Mouse (Mus musculus) kidney, postnatal 0 days (tissue): ENCODE data around the gene Ugt1a10. TPM values are rescaled to one million over a fixed set of nuclear protein-coding genes. Genes with fewer than 3 reads are reported as not detected.
A peak's percentile ranks its signal among the peaks of the same experiment; 100 is the strongest.
"Not testable (repeated sequence)": the region's sequence is repeated elsewhere in the genome, so short reads cannot be mapped to it uniquely, and the experiment has no call there.

Source experiments
- ATAC-seq: fragments of 200-750 bp; cut with Nextera tagmentation; replicated peaks from 2 replicates; pipeline ENCODE4 v1.8.0; 2017; ENCODE audit warnings: low read depth, moderate number of reproducible peaks, moderate TSS enrichment, moderate library complexity; ENCODE audit not compliant: low FRiP score
- DNase-seq: peaks from one replicate; pipeline ENCODE4 v3.0.0-alpha.2; 2016; ENCODE audit warnings: low spot score
- H3K27ac ChIP-seq: fragments of 300-500 bp; sonication (generic); 2 replicates; pipeline ENCODE4 v1.5.1; 2014; ENCODE audit warnings: mild to moderate bottlenecking
- H3K27me3 ChIP-seq: fragments of 300-500 bp; sonication (generic); 2 replicates; pipeline ENCODE4 v1.6.1; 2014; ENCODE audit warnings: low read length, mixed read lengths; ENCODE audit not compliant: insufficient read depth
- H3K36me3 ChIP-seq: fragments of 300-500 bp; sonication (generic); 2 replicates; pipeline ENCODE4 v1.6.1; 2014; ENCODE audit warnings: low read length, mixed read lengths; ENCODE audit not compliant: insufficient read depth
- H3K4me1 ChIP-seq: fragments of 300-500 bp; sonication (generic); replicated peaks from 2 replicates; pipeline ENCODE4 v1.6.1; 2014; ENCODE audit warnings: antibody characterized with exemption, low read length, mixed read lengths; ENCODE audit not compliant: insufficient read depth
- H3K4me2 ChIP-seq: fragments of 300-500 bp; sonication (generic); 2 replicates; pipeline ENCODE4 v1.6.1; 2014; ENCODE audit warnings: mild to moderate bottlenecking, low read length, moderate library complexity, mixed read lengths
- H3K4me3 ChIP-seq: fragments of 300-500 bp; sonication (generic); replicated peaks from 2 replicates; pipeline ENCODE4 v1.5.1; 2014; ENCODE audit warnings: low read depth, low read length
- H3K9ac ChIP-seq: fragments of 300-500 bp; sonication (generic); 2 replicates; pipeline ENCODE4 v1.6.1; 2014; ENCODE audit warnings: low read depth, low read length
- H3K9me3 ChIP-seq: fragments of 300-500 bp; sonication (generic); replicated peaks from 2 replicates; pipeline ENCODE4 v1.6.1; 2016; ENCODE audit warnings: low read length, inconsistent platforms, mixed read lengths
- CTCF ChIP-seq: IDR thresholded peaks from 2 replicates; pipeline ENCODE4 v1.5.1; 2016; ENCODE audit warnings: antibody characterized with exemption, low read depth, mild to moderate bottlenecking, moderate library complexity
- WGBS: fragments of 180-500 bp; shearing (Covaris S2); extraction: QIAGEN DNeasy Blood & Tissue Kit; methylation state at CpG from one replicate; pipeline ENCODE4 v1.1.7; 2014; 5-methylcytosine and 5-hydroxymethylcytosine counted together
- polyA plus RNA-seq: library from polyadenylated mRNA; unstranded; fragments of >200 nt; fragmentation: Nextera tagmentation; extraction: Ambion mirVana; gene quantifications from 2 replicates; pipeline ENCODE4 v1.2.1, GENCODE M21; 2015

Ugt1a10 gene
- polyA plus RNA-seq, 1 experiment from 2014 or later, result 52.3 TPM

- Histone ChIP-seq H3K4me3 (no peak overlapping the region), H3K9me3 (no peaks in the 10 kb centered on the region), H3K4me2 (no peak overlapping the region), H3K9ac (no peak overlapping the region), H3K27ac (0 out of 2 replicates have a peak overlapping the region, but pooled peaks have one; percentile 25), H3K36me3 (no peaks in the 10 kb centered on the region), H3K4me1 (peaks cover 11% of the 10 kb centered on the region), H3K27me3 (no peaks in the 10 kb centered on the region)
- DNase-seq, result peak; percentile 37
- WGBS, result 50% methylated on average over 2 of the region's 2 CpGs
- no peak for TF ChIP-seq CTCF
- no peak for ATAC-seq
Measured at GRCm38 (mm10) chr1:88136646-88137045, 81.5 kb downstream of the Ugt1a10 start.

- WGBS, result 67% methylated on average over 3 of the region's 3 CpGs
- no peaks in the 10 kb centered on the region for H3K27me3 ChIP-seq
Measured at GRCm38 (mm10) chr1:88137264-88137663, 82.1 kb downstream of the Ugt1a10 start.

GRCm38 (mm10) chr1:88138145-88138544, 83.0 kb downstream of the Ugt1a10 start:
- Histone ChIP-seq H3K36me3 (no peaks in the 10 kb centered on the region), H3K27me3 (no peaks in the 10 kb centered on the region), H3K9me3 (no peaks in the 10 kb centered on the region), H3K27ac (no peak overlapping the region), H3K4me1 (peaks cover 11% of the 10 kb centered on the region), H3K4me3 (no peak overlapping the region), H3K9ac (no peak overlapping the region), H3K4me2 (no peak overlapping the region)
- 74% methylated on average over 1 of the region's 1 CpGs for WGBS
- DNase-seq (no peak), ATAC-seq (no peak)
- TF ChIP-seq CTCF, result no peak

More at GRCm38 (mm10) chr1:88137264-88137663, 82.1 kb downstream of the Ugt1a10 start:
- Histone ChIP-seq H3K9ac (no peak overlapping the region), H3K4me2 (no peak overlapping the region), H3K36me3 (no peaks in the 10 kb centered on the region), H3K9me3 (no peaks in the 10 kb centered on the region), H3K4me3 (no peak overlapping the region), H3K27ac (no peak overlapping the region), H3K4me1 (peaks cover 11% of the 10 kb centered on the region)
- DNase-seq (no peak), ATAC-seq (no peak)
- no peak for TF ChIP-seq CTCF

GRCm38 (mm10) chr1:88140492-88140891, 85.3 kb downstream of the Ugt1a10 start:
- not testable (repeated sequence) for H3K36me3 ChIP-seq, H3K27ac ChIP-seq, H3K4me3 ChIP-seq, H3K9ac ChIP-seq, DNase-seq, H3K4me2 ChIP-seq, H3K9me3 ChIP-seq, H3K4me1 ChIP-seq, H3K27me3 ChIP-seq
- 43% methylated on average over 1 of the region's 1 CpGs for WGBS
- ATAC-seq, result peak; percentile 64

GRCm38 (mm10) chr1:88143966-88144675, 88.9 kb downstream of the Ugt1a10 start:
- not testable (repeated sequence) for H3K36me3 ChIP-seq, H3K9me3 ChIP-seq, H3K27me3 ChIP-seq, H3K4me2 ChIP-seq, H3K4me3 ChIP-seq, H3K27ac ChIP-seq, H3K9ac ChIP-seq, DNase-seq, H3K4me1 ChIP-seq
- TF ChIP-seq CTCF, result peak; percentile 61
- peak; percentile 75 for ATAC-seq
- 1% methylated on average over 5 of the region's 5 CpGs for WGBS

GRCm38 (mm10) chr1:88145278-88145677, 90.1 kb downstream of the Ugt1a10 start:
- not testable (repeated sequence) for H3K4me3 ChIP-seq, H3K27me3 ChIP-seq, H3K4me2 ChIP-seq, H3K4me1 ChIP-seq, H3K36me3 ChIP-seq, H3K27ac ChIP-seq, DNase-seq, H3K9me3 ChIP-seq, H3K9ac ChIP-seq, ATAC-seq
- TF ChIP-seq CTCF, result peak; percentile 59
- 63% methylated on average over 2 of the region's 2 CpGs for WGBS

GRCm38 (mm10) chr1:88150133-88150532, 94.9 kb downstream of the Ugt1a10 start:
- WGBS, result 76% methylated on average over 2 of the region's 2 CpGs
- H3K27ac ChIP-seq, H3K4me2 ChIP-seq, H3K27me3 ChIP-seq, H3K4me1 ChIP-seq, H3K9me3 ChIP-seq, H3K36me3 ChIP-seq, ATAC-seq, H3K4me3 ChIP-seq, H3K9ac ChIP-seq: not testable (repeated sequence)
- peak; percentile 70 for TF ChIP-seq CTCF
- peak; percentile 41 for DNase-seq
